Mouse (Mus musculus): ENCODE data around the gene Lrrk1. TPM values are rescaled to one million over a fixed set of nuclear protein-coding genes. Genes with fewer than 3 reads are reported as not detected.
A peak's percentile ranks its signal among the peaks of the same experiment; 100 is the strongest.

Lrrk1 gene
- polyA plus RNA-seq, 1 experiment from 2014 or later = 3.0 TPM

DNA sequence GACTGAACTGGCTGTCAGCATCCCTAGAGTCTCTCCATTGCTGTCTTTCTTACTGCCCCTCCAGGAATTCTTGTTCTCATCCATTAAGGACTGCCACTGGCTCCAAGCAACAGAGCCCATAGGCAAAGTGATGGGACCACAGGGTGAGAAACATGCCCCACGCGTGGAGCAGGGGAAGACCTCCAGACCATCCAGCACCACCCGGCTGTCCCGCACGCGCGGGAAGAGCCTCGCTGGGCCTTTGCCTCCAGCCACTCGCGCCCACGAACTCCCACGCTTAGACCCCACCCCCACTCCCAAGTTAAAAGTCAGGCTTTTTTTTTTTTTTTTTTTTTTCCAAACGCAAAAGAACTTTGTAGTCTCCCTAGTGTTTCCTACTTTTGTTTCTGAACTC, 734 bp downstream of the Lrrk1 start:
- Histone ChIP-seq H3K9me3 (ENCODE audit: low read length) (no peaks in the 10 kb centered on the region), H3K9ac (replicated peaks) (peak overlapping the region; percentile 78), H3K27me3 (ENCODE audit: insufficient read depth, low read length) (no peaks in the 10 kb centered on the region), H3K27ac (ENCODE audit: low read depth) (peak overlapping the region; percentile 81), H3K36me3 (replicated peaks; ENCODE audit: insufficient read depth, low read length) (no peaks in the 10 kb centered on the region), H3K4me3 (ENCODE audit: low read depth, low read length) (peak overlapping the region; percentile 64), H3K4me1 (ENCODE audit: insufficient read depth) (peaks cover 8% of the 10 kb centered on the region), H3K4me2 (ENCODE audit: low read depth, low read length) (peak overlapping the region; percentile 98)
- ATAC-seq (no peak), DNase-seq (no peak)
- WGBS (ENCODE audit: insufficient replicate concordance) = 3% methylated on average over 13 of the region's 13 CpGs
- TF ChIP-seq CTCF (IDR thresholded peaks at IDR 0.05; ENCODE audit: low read depth) (no peak), EP300 (IDR thresholded peaks at IDR 0.05; ENCODE audit: low read depth) (no peak)

- H3K36me3 ChIP-seq (replicated peaks; ENCODE audit: insufficient read depth, low read length) = no peaks in the 10 kb centered on the region
- peaks cover 8% of the 10 kb centered on the region for H3K4me1 ChIP-seq (ENCODE audit: insufficient read depth)
- H3K9me3 ChIP-seq (ENCODE audit: low read length) = no peaks in the 10 kb centered on the region
- H3K4me2 ChIP-seq (ENCODE audit: low read depth, low read length) = no peak overlapping the region
- no peaks in the 10 kb centered on the region for H3K27me3 ChIP-seq (ENCODE audit: insufficient read depth, low read length)
- ATAC-seq (no peak), DNase-seq (no peak)
- 83% methylated on average over 6 of the region's 6 CpGs for WGBS (ENCODE audit: insufficient replicate concordance)
- no peak overlapping the region for H3K4me3 ChIP-seq (ENCODE audit: low read depth, low read length)
- no peak overlapping the region for H3K27ac ChIP-seq (ENCODE audit: low read depth)
- TF ChIP-seq CTCF (IDR thresholded peaks at IDR 0.05; ENCODE audit: low read depth) (no peak), EP300 (IDR thresholded peaks at IDR 0.05; ENCODE audit: low read depth) (no peak)
- no peak overlapping the region for H3K9ac ChIP-seq (replicated peaks)
Observed at GRCm38 (mm10) chr7:66386411-66386810, 1.7 kb downstream of the Lrrk1 start.

GRCm38 (mm10) chr7:66385826-66386225, 2.3 kb downstream of the Lrrk1 start:
- H3K36me3 ChIP-seq (replicated peaks; ENCODE audit: insufficient read depth, low read length) = 0 out of 2 replicates have a peak, but pooled peaks cover 2% of the 10 kb centered on the region
- H3K4me3 ChIP-seq (ENCODE audit: low read depth, low read length) = no peak overlapping the region
- H3K4me1 ChIP-seq (ENCODE audit: insufficient read depth) = peaks cover 8% of the 10 kb centered on the region
- no peak overlapping the region for H3K4me2 ChIP-seq (ENCODE audit: low read depth, low read length)
- DNase-seq (no peak), ATAC-seq (no peak)
- H3K9ac ChIP-seq (replicated peaks) = no peak overlapping the region
- H3K9me3 ChIP-seq (ENCODE audit: low read length) = no peaks in the 10 kb centered on the region
- TF ChIP-seq EP300 (IDR thresholded peaks at IDR 0.05; ENCODE audit: low read depth) (no peak), CTCF (IDR thresholded peaks at IDR 0.05; ENCODE audit: low read depth) (no peak)
- no peak overlapping the region for H3K27ac ChIP-seq (ENCODE audit: low read depth)
- 85% methylated on average over 12 of the region's 12 CpGs for WGBS (ENCODE audit: insufficient replicate concordance)
- no peaks in the 10 kb centered on the region for H3K27me3 ChIP-seq (ENCODE audit: insufficient read depth, low read length)

- no peak for ATAC-seq
- no peak overlapping the region for H3K27ac ChIP-seq (ENCODE audit: low read depth)
- no peak for TF ChIP-seq EP300 (IDR thresholded peaks at IDR 0.05; ENCODE audit: low read depth)
- no peaks in the 10 kb centered on the region for H3K27me3 ChIP-seq (ENCODE audit: insufficient read depth, low read length)
- H3K36me3 ChIP-seq (replicated peaks; ENCODE audit: insufficient read depth, low read length) = peaks cover 2% of the 10 kb centered on the region; the same call in 1 of the 2 replicates
- 79% methylated on average over 8 of the region's 8 CpGs for WGBS (ENCODE audit: insufficient replicate concordance)
- H3K9ac ChIP-seq (replicated peaks) = no peak overlapping the region
- no peaks in the 10 kb centered on the region for H3K9me3 ChIP-seq (ENCODE audit: low read length)
- DNase-seq = no peak
- H3K4me3 ChIP-seq (ENCODE audit: low read depth, low read length) = no peak overlapping the region
- H3K4me1 ChIP-seq (ENCODE audit: insufficient read depth) = peaks cover 8% of the 10 kb centered on the region
- no peak overlapping the region for H3K4me2 ChIP-seq (ENCODE audit: low read depth, low read length)
Observed at GRCm38 (mm10) chr7:66384891-66385290, 3.3 kb downstream of the Lrrk1 start.

DNA sequence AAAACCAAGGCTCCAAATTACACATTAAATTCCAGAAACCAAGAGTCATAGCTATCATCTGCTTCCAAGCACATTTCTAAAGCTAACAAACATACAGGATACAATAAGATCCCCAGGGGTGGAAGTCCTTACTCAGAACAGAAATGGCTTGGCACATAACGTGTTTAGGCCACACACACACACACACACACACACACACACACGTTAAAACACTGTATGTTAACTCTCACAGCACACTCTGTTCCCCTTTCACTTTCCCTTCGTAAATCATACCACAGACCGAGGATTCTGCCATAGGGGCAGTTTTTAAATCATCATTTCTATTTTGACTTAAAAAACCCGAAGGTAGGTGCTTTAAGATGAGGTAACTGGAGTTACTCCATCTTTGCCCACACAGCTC, 3.9 kb downstream of the Lrrk1 start:
- DNase-seq (no peak), ATAC-seq (no peak)
- no peak overlapping the region for H3K9ac ChIP-seq (replicated peaks)
- H3K4me2 ChIP-seq (ENCODE audit: low read depth, low read length) = peak overlapping the region; percentile 45
- TF ChIP-seq CTCF (IDR thresholded peaks at IDR 0.05; ENCODE audit: low read depth) = no peak
- 0 out of 2 replicates have a peak, but pooled peaks have one; percentile 13 for TF ChIP-seq EP300 (IDR thresholded peaks at IDR 0.05; ENCODE audit: low read depth)
- H3K4me3 ChIP-seq (ENCODE audit: low read depth, low read length) = no peak overlapping the region
- H3K27me3 ChIP-seq (ENCODE audit: insufficient read depth, low read length) = no peaks in the 10 kb centered on the region
- H3K9me3 ChIP-seq (ENCODE audit: low read length) = no peaks in the 10 kb centered on the region
- WGBS (ENCODE audit: insufficient replicate concordance) = 38% methylated on average over 5 of the region's 5 CpGs
- H3K36me3 ChIP-seq (replicated peaks; ENCODE audit: insufficient read depth, low read length) = peaks cover 5% of the 10 kb centered on the region; the same call in 1 of the 2 replicates
- H3K27ac ChIP-seq (ENCODE audit: low read depth) = no peak overlapping the region; the same call in 1 of the 2 replicates
- peaks cover 8% of the 10 kb centered on the region for H3K4me1 ChIP-seq (ENCODE audit: insufficient read depth)

DNA sequence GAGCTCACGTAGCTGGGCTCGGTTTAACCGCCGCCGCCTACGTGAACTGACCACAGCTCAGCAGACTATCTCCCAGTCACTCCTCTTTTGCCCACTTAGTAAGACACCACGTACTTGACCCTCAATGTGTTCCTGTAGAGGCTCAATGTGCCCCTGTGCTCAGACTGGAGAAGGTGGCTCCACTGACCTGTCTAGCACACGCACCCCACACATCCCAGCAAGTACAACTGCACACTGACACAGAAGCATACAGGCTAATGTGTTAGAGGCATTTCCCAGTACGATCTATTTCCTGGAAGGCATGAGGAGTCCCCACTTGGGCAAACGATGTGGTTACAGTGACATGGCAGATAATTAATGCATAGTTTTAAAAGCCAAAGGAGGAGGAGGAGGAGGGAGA, 11.6 kb downstream of the Lrrk1 start:
- no peak overlapping the region for H3K4me2 ChIP-seq (ENCODE audit: low read depth, low read length)
- no peak overlapping the region for H3K9ac ChIP-seq (replicated peaks)
- no peak overlapping the region for H3K27ac ChIP-seq (ENCODE audit: low read depth)
- 68% methylated on average over 10 of the region's 10 CpGs for WGBS (ENCODE audit: insufficient replicate concordance)
- H3K4me3 ChIP-seq (ENCODE audit: low read depth, low read length) = no peak overlapping the region
- H3K27me3 ChIP-seq (ENCODE audit: insufficient read depth, low read length) = no peaks in the 10 kb centered on the region
- H3K36me3 ChIP-seq (replicated peaks; ENCODE audit: insufficient read depth, low read length) = peaks cover 9% of the 10 kb centered on the region; the same call in 1 of the 2 replicates
- H3K9me3 ChIP-seq (ENCODE audit: low read length) = no peaks in the 10 kb centered on the region
- TF ChIP-seq CTCF (IDR thresholded peaks at IDR 0.05; ENCODE audit: low read depth) (no peak), EP300 (IDR thresholded peaks at IDR 0.05; ENCODE audit: low read depth) (no peak)
- no peak for ATAC-seq
- H3K4me1 ChIP-seq (ENCODE audit: insufficient read depth) = 0 out of 2 replicates have a peak, but pooled peaks cover under 1% of the 10 kb centered on the region
- no peak for DNase-seq

DNA sequence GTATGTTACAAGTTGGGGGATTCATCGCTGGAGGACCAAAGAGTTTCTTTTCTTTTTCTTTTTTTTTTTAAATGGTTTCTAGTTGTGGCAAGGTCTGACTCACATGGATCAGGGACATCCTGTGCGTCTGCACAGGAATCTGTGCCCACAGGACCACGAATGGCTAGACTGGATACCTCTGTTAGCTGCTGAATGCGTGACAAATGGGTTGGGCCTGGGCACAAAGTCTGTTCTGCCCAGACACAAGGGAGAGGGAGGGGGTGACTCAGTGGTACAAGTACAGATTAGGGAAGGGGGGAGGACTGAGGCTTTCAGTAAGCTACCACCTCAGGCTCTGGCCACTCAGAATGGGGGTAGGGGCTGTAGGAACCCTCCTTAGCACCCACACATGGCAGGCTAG, 12.4 kb downstream of the Lrrk1 start:
- TF ChIP-seq CTCF (IDR thresholded peaks at IDR 0.05; ENCODE audit: low read depth) (no peak), EP300 (IDR thresholded peaks at IDR 0.05; ENCODE audit: low read depth) (no peak)
- peaks cover 7% of the 10 kb centered on the region; the same call in 1 of the 2 replicates for H3K4me1 ChIP-seq (ENCODE audit: insufficient read depth)
- no peaks in the 10 kb centered on the region for H3K9me3 ChIP-seq (ENCODE audit: low read length)
- WGBS (ENCODE audit: insufficient replicate concordance) = 73% methylated on average over 4 of the region's 4 CpGs
- H3K27me3 ChIP-seq (ENCODE audit: insufficient read depth, low read length) = no peaks in the 10 kb centered on the region
- peaks cover 7% of the 10 kb centered on the region; the same call in 1 of the 2 replicates for H3K36me3 ChIP-seq (replicated peaks; ENCODE audit: insufficient read depth, low read length)
- no peak overlapping the region for H3K4me2 ChIP-seq (ENCODE audit: low read depth, low read length)
- H3K9ac ChIP-seq (replicated peaks) = no peak overlapping the region
- no peak overlapping the region for H3K4me3 ChIP-seq (ENCODE audit: low read depth, low read length)
- DNase-seq (no peak), ATAC-seq (no peak)
- H3K27ac ChIP-seq (ENCODE audit: low read depth) = no peak overlapping the region

Data from liver, postnatal 0 days (tissue).